28 mouse cellular contexts compared by ENCODE assay signal in genomic region chr7:80736199-80736598, GRCm38 (mm10). TPM values are rescaled to one million over a fixed set of nuclear protein-coding genes. Genes with fewer than 3 reads are reported as not detected.
DNase-seq lines count a peak whose midpoint lies in the region; ATAC-seq lines count a peak whose summit lies in the region.
"Had no signal": no experiment of that assay in that cellular context is flagged by ENCODE, and none has a peak within 500 bp of the region (broad histone marks: within the 10 kb centered on the region; RNA-seq: fewer than 3 reads in every experiment).

No protein-coding gene starts in this region.

- intact Hi-C loops in heart, postnatal 10 days (cut with DNase I), result loop anchor here (10.0 kb wide), 1 partner anchor 419 kb away; no protein-coding TSS in a partner anchor
- intact Hi-C loops in heart, postnatal 25 days (cut with DNase I), result no loop called here

- peak overlapping the region; percentile 9; the same call in 1 of the 2 replicates for H3K27ac ChIP-seq in heart, embryonic 15.5 days
- no peak overlapping the region for H3K27ac ChIP-seq in liver, embryonic 11.5 days (ENCODE audit: low read depth, low read length)
- H3K27ac ChIP-seq: forebrain, embryonic 10.5 days; forebrain, embryonic 13.5 days; hindbrain, embryonic 10.5 days; hindbrain, embryonic 14.5 days; hindbrain, postnatal 0 days had no signal

- peaks cover 88% of the 10 kb centered on the region for H3K36me3 ChIP-seq in heart, embryonic 15.5 days
- peaks cover 9% of the 10 kb centered on the region; the same call in 1 of the 2 replicates for H3K36me3 ChIP-seq in liver, embryonic 11.5 days (ENCODE audit: control insufficient read depth, insufficient read depth, low read length)

- no peak for DNase-seq in heart, postnatal 10 days
- peak; percentile 51 for DNase-seq in MEL-GATA-1-ER (ENCODE audit: extremely low read depth, low read depth)
- DNase-seq in liver, embryonic 11.5 days (ENCODE audit: low spot score), result no peak
- DNase-seq in heart, postnatal 25 days (ENCODE audit: low spot score), result no peak
- DNase-seq: adrenal gland, adult 8-10 months; adrenal gland, postnatal 25 days; B cell, adult 2 months; cerebellum, adult 11-12 months; cerebellum, adult 8-10 months; cerebellum, postnatal 10 days; cerebellum, postnatal 36 days; gastrocnemius, postnatal 25 days; heart, adult 18-20 months; heart, postnatal 36 days had no signal

- H3K9me3 ChIP-seq in heart, embryonic 15.5 days (replicated peaks), result no peaks in the 10 kb centered on the region
- H3K9me3 ChIP-seq in liver, embryonic 11.5 days (ENCODE audit: control insufficient read depth, low read length), result no peaks in the 10 kb centered on the region
- H3K9me3 ChIP-seq: forebrain, embryonic 10.5 days; forebrain, embryonic 13.5 days; G1E; heart, embryonic 12.5 days; hindbrain, embryonic 10.5 days had no signal

- peaks cover 14% of the 10 kb centered on the region; the same call in 1 of the 2 replicates for H3K4me1 ChIP-seq in heart, embryonic 15.5 days (replicated peaks)
- no peaks in the 10 kb centered on the region for H3K4me1 ChIP-seq in liver, embryonic 11.5 days (replicated peaks; ENCODE audit: control insufficient read depth, insufficient read depth, low read length)
- H3K4me1 ChIP-seq: forebrain, embryonic 10.5 days; forebrain, embryonic 13.5 days; hindbrain, embryonic 10.5 days had no signal

- H3K27me3 ChIP-seq in heart, embryonic 15.5 days, result no peaks in the 10 kb centered on the region
- no peaks in the 10 kb centered on the region for H3K27me3 ChIP-seq in liver, embryonic 11.5 days (replicated peaks; ENCODE audit: control insufficient read depth, insufficient read depth, low read length)
- H3K27me3 ChIP-seq: CH12.LX; forebrain, embryonic 13.5 days; heart, embryonic 12.5 days had no signal

- no peak for ATAC-seq in heart, embryonic 15.5 days (replicated peaks; ENCODE audit: insufficient number of reproducible peaks, insufficient read depth, low FRiP score, low read depth)
- peak; percentile 38; the same call in 1 of the 2 replicates for ATAC-seq in megakaryocyte-erythroid progenitor cell, adult 5-6 weeks (replicated peaks; ENCODE audit: low FRiP score, low TSS enrichment, poor library complexity, severe bottlenecking)
- no peak for ATAC-seq in liver, embryonic 11.5 days (replicated peaks; ENCODE audit: low FRiP score)
- ATAC-seq: activated CD4-positive, CD25-positive, alpha-beta regulatory T cell, adult 4 months; forebrain, embryonic 13.5 days; forebrain, embryonic 16.5 days; hindbrain, postnatal 0 days; inflammation-experienced regulatory T-cells, adult 6 months; intestine, embryonic 16.5 days had no signal

- no peak overlapping the region for H3K9ac ChIP-seq in heart, embryonic 15.5 days
- H3K9ac ChIP-seq in liver, embryonic 11.5 days (ENCODE audit: low read depth, low read length), result no peak overlapping the region
- H3K9ac ChIP-seq: forebrain, embryonic 13.5 days; heart, embryonic 12.5 days; hindbrain, embryonic 14.5 days had no signal

- 84% methylated on average over 10 of the region's 10 CpGs for WGBS in heart, embryonic 15.5 days
- WGBS in liver, embryonic 11.5 days, result 81% methylated on average over 10 of the region's 10 CpGs

- H3K4me3 ChIP-seq in heart, embryonic 15.5 days, result no peak overlapping the region
- no peak overlapping the region for H3K4me3 ChIP-seq in liver, embryonic 11.5 days (ENCODE audit: low read depth, low read length)
- H3K4me3 ChIP-seq: forebrain, embryonic 10.5 days; forebrain, embryonic 13.5 days; heart, embryonic 12.5 days; hindbrain, embryonic 10.5 days had no signal

- H3K4me2 ChIP-seq in heart, embryonic 15.5 days, result no peak overlapping the region
- no peak overlapping the region for H3K4me2 ChIP-seq in liver, embryonic 11.5 days
- H3K4me2 ChIP-seq: forebrain, embryonic 13.5 days; heart, embryonic 12.5 days; hindbrain, embryonic 14.5 days had no signal

RNA-seq across cellular contexts. Expression of gene Crtc3, which starts 47.5 kb away (rescaled TPM):
- 16.9 and 21.7 TPM in 2 replicates for polyA plus RNA-seq in heart, embryonic 15.5 days (2015; fragmentation: Nextera tagmentation; extraction: Ambion mirVana)
- 10 to 100 TPM; 20.6 to 20.7 TPM for total RNA-seq in heart, postnatal 10 days (2021)
- 29.1 and 29.3 TPM in 2 replicates for total RNA-seq in megakaryocyte-erythroid progenitor cell, adult 5-6 weeks (2014; fragmentation: Nextera tagmentation)
- total RNA-seq in megakaryocyte-erythroid progenitor cell, adult 5-6 weeks (2017), result 8.2 and 14.8 TPM in 2 replicates
- 13.1 and 16.6 TPM in 2 replicates for polyA plus RNA-seq in liver, embryonic 11.5 days (2014; fragmentation: Nextera tagmentation; extraction: Ambion mirVana)
- 10 to 100 TPM; 14.3 to 15.7 TPM for total RNA-seq in heart, postnatal 25 days (2021)
